Mouse (Mus musculus) liver, adult (tissue): ENCODE results near the gene Hrk.

ENCODE experiments used
- GATA4 ChIP-seq: IDR thresholded peaks from 2 replicates; pipeline ENCODE4 v1.6.1; 2014; ENCODE audit warnings: mild to moderate bottlenecking, low read length; ENCODE audit not compliant: insufficient replicate concordance

Gene Hrk

DNA sequence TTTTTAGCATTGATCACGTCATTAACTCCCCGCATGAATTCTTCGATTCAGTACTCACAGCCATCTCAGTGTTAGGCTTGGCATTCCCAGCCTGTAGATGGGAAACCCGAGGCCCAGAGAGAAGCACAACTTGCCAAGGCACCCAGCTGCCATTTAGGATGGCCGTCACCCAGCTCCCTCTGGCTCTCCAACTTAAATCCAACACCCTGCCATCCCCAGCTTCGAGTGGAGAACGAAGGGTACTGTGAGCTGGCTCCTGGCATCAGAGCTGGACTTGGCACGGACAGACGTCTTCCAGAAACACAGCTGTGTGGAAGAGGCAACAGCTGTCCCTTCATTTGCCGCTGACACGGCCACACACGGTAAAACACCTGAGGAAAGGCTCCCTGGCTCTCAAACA is at the start of gene Hrk:
Hrk (plus strand) TSS at position 68 of the 400 bp plus-strand sequence.
- TF ChIP-seq GATA4: no peak

DNA sequence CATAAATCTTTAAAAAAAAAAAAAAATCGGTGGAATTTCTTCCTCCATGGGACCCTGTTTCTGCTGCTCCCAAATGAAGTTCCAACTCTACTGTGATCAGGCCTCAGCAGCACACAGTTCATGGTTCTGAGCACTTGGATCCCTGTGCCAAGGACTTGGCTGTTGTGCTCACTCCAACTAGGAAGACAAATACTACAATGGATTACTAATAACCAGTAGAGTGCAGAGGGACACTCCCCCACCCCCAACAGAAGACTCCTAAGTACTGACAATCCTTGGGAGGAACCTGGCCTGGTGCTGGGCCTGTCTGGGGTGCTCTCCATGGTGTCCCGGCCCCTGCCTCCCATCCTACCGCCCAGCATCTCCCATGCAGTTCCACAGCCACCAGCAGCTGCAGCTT is 46.1 kb upstream of the Hrk start:
- TF ChIP-seq GATA4: no peak

DNA sequence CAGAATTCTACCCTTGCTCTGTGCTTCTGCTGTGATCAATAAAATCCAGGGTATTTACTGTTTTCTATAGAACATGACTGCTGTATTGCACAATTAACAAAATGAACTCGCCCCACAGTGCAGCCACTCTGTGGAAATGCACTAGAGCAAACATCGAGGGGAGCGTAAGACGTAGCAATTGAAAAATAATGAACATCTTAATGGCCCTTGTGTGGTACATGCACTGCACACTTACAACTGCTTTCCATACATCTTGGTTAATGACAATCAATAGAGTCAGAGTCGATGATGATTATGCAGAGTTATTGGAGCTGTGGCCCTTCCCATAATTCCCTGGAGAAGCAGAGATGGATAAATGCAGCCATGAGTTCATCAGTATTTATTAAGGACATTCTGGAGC is 45.5 kb upstream of the Hrk start:
- TF ChIP-seq GATA4: no peak

DNA sequence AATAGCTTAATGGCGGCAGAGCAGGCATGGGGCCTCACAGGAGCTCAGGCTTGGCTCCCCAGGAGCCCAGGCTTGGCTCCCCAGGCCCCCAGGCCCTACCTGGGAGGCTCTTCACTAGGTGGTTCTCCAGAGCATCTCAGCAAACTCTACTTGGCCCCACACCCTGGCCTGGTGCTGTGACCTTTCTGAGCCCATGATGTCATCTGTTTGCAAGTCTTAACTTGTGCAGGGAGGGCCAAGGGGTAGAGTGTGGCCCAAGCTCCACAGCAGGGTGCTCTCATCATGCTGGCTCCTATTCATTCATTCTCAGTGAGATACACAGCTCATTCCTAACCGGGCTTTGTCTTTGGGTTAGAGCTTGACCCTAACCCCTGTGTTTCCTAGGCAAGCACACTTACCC is 43.8 kb upstream of the Hrk start:
- TF ChIP-seq GATA4: no peak

DNA sequence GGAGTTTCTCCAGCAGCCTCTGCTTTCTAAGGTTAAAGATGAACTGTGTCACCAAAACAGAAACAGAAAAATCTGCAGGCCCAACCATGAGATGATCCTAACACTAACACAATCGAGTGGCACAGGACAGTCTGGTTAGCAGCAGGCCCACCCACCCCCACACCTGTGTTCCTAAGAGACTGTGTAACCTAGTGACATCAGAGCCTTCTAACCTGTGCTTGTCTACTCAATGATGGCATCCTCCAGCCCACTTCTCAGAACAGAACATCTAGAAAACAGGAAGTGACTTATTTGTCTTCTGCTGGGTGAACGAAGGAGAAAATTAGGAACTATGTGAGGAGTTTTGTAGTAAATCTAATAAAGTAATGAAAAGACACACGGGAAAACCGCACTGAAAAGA is 42.5 kb upstream of the Hrk start:
- TF ChIP-seq GATA4: no peak

DNA sequence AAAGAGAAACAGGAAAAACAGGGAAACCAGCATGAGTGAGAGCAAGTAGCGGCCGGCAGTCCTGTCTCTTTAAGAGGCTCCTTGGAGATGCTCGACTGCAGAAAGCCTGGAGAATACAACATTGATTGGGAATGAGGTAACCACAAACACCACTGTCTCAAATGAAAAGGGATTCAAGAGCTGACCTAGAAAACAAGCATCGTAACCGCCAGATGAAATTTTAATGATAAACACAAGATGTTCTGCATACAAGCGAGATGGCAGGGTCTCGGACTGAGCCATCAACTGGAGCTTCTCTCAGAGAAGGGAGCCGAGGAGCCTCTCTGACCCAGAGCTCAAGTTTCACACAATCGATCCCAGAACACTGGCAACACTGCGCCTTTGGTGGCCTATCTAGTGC is 41.4 kb upstream of the Hrk start:
- no peak for TF ChIP-seq GATA4

DNA sequence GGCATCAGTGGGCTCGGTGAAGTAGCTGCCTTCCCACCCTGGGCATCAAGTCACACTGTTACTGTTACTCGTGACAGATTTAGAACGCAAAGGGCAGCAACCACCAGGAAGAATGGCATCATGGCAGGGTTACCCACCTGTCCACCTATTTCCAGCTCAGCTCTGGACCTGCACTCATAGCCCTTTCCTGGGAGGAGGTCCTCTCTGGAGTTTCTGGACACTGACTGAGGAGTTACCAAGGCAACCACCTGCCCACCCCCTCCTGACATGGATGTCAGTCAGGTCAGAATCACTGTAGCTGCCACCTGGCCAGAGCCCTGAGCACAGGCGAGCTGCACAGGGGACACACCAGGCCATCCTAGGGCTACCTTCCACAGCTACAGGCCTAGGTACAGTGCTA is 37.8 kb upstream of the Hrk start:
- no peak for TF ChIP-seq GATA4

DNA sequence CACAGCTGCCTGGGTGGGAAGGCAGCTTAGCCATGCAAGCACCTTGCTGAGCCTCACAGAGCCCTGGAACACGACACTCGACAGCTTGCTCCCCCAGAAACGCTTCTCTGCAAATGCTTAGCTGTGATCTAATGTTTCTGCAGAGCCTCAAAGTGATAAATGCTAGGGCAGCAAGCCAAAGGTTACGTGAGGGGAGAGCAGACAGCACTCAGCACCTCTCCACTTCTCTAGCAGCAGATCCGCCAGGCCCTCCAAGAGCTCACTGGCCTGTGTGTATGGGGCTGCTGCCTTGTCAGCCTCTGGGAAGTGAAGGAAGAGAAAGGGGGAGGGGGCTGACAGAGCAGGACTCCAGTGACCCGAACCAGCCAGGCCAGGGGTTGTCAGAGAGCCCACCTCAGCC is 36.2 kb upstream of the Hrk start:
- no peak for TF ChIP-seq GATA4

DNA sequence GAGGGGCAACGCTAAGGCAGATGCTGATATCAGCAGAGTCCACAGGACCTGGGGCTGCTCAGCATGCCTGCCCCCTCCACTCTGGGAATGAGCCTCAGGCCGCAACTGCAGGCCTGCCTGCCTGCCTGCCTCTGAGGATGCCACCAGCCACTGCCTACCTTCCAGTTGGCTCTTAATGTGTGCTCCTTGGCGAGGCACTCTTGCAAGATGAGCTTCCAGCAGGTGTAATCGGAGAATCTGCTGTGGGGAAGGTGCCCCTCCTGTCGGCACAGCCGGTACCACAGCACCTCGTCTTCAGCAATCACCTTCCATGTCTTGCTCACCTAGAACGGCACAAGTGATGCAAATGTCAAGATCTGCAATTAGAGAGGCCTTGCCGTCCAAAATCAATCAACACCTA is 35.8 kb upstream of the Hrk start:
- no peak for TF ChIP-seq GATA4

DNA sequence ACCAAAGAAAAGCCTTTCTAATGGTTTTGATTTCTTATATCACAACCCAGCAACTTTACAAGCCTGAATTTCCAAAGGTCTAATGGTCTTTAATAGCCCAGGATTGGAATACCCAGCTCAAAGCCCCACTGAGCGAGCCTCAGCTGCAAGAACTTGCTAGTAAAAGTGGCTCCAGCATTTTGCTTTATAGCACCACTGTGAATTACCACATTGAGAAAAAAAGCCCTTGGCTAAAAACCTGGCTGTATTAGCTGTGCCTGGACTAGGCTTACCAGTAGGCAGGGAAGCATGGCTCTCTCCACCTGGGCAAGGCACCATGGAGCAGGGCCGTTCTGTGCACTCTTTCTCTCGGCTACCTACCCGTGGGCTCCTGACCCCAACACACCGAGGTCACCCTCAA is 28.1 kb upstream of the Hrk start:
- no peak for TF ChIP-seq GATA4

DNA sequence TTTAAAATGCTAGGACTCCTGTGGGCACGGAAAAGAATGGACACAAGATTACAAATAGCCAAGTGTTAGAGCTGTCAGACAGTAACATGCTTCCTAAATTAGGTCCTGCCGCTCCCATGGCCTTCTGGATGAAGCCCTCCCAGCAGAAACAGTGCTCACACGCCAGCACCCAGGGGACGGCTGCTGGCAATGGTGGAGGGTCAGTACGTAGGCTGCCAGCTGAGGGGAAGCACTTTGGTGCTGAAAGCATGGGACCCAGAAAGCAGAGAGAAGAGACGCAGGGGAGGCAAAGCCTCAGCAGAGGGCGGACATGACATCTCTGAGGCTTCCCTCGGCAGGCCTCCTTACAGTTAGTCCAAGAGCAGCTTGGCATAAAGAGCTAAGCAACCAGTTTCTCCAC is 24.8 kb upstream of the Hrk start:
- TF ChIP-seq GATA4: no peak

DNA sequence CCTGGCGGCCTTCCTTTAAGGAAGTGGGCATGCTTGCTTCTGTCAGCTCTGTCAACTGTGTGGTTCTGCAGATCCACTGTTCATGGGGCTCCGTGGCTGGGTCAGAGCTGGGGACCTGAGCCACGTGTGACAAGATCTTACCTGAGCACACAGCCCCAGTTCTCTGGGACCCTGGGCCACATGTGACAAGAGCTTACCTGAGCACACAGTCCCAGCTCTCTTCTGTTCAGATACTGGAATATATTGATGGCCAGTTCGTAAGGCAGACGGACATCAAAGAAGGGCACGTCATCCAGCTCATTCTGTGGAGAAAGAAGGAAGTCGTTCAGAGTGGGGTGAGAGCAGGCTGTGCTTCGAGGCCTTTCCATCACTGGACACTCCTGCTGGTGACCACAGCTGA is 22.0 kb upstream of the Hrk start:
- no peak for TF ChIP-seq GATA4

DNA sequence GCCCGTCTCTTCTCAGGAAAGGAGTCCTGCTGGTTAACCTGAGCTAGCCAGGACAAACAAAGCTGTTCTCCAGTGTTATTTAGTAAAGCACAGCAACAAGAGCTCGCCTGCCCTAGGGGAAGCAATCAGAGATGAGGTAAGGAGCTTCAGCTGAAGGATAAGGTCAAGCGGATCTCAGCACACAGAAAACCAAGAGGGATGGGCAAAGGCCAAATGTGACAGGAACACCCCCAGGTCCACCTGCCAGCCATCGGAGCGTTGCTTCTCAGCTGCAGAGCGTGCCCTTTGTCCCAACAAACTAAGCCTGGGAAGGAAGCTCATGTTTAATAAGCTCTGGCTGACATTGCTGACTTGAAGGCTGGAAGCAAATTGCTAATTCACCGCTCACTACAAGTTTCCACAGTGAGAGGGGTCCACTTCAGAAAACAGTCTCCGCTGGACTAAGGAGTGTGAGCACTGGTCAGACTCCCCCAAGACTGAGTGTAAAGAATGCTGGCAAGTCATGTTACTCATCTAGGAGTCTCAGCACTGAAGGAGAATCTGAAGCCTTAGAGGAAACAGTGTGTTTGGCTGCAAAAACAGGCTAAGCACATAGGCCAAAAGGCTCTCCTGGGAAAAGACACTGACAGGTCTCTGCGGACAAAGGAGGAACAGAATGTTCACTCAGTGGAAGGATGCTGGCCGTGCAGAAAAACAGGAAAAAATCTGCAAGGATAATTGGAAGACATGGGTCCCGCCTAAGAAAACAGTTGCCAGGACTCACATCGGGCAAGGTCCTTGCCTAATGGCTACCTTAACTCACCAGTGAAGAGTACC is 21.0 kb upstream of the Hrk start:
- no peak for TF ChIP-seq GATA4

DNA sequence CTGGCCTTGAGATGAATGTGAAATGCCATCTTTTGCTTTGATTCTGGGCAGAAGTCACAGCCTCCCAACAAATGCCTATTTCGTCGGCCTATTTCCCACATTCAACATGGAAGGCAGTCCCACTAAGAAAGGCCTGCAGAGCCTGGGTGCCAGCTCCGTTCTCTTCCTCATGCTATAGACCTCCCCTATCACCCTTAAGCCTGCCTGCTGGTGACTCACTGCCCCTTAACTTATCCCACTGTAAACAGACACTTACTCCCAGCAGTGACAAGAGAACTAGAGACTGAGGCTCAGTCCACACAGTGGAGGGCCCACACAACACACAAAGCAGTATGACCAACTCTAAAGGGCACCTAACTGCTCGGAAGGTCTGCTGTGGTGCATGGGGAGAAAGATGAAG is 20.1 kb upstream of the Hrk start:
- no peak for TF ChIP-seq GATA4

DNA sequence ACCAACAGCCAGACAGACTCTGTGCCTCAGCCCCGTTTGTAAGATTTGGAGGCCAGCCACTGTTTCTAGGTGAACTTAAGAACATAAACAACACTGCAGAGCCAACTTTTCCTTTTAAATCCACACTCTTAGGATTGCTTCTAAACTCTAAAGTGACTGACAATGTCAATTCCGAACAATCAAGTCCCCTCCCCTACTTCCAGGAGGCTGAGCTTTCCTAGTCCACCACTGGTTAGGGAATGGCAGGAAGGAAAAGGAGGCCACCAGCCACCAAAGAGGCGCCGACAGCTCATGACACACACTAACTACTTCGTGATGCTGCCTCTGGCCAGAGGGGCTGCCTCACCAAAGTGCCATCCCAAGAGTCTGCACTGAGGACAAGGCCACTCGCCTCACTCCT is 19.7 kb upstream of the Hrk start:
- TF ChIP-seq GATA4: no peak

DNA sequence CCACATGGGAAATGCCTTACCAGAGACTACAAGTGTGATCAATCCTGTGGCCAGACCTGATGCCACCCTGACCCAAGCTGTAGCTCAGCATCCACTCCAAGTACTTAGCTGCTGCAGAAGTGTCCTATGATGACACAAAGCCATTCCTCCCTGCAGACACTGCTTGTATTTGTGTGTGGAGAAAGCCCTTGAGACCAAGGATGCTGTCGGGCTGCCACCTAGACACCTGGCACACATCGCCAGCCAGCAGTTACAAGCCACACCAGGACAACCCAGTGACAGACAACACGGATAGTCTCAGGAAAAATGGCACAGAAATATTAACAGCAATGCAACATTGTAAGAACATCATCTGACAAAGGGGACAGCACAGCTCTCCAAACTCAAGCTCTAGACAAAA is 19.0 kb upstream of the Hrk start:
- TF ChIP-seq GATA4: no peak

DNA sequence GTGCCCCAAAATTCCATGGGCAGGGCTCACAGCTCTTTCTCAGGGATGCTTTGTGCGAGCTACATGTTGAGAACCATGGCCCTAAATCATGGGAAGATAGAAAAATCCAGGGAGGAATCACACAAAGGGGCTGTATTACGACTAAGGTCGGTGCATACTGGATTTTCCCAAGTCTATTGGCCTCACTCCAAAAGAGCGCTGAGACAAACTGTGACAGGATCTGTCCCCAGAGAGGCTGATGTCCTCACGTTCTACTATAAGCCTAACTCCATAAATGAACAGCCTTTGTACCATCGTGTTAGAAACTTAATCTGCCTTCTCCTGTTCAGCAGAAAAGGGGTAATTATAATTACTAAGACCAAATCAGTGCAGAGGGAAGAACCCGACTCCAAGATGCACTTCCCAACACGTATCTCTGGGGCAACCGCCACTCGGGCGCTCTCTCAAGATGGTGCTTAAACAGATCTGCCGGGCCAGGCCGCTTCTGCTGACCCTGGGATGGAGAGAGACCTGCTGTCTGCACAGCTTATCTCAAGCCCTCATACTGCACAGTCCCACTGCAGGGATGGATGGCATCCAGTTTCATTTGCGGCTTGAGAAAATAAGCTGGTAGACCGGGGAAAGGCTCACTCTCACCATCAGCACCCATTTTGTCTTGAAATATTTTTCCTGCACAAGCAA is 18.3 kb upstream of the Hrk start:
- no peak for TF ChIP-seq GATA4
